11 mouse cellular contexts compared by ENCODE assay signal in genomic region chr2:26485278-26485677, GRCm38 (mm10). TPM values are rescaled to one million over a fixed set of nuclear protein-coding genes. Genes with fewer than 3 reads are reported as not detected.
A peak's percentile ranks its signal among the peaks of the same experiment; 100 is the strongest.
DNase-seq lines count a peak whose midpoint lies in the region; ATAC-seq and TF ChIP-seq lines count a peak whose summit lies in the region.
"Had no signal": no experiment of that assay in that cellular context is flagged by ENCODE, and none has a peak within 500 bp of the region (broad histone marks: within the 10 kb centered on the region; RNA-seq: fewer than 3 reads in every experiment).

No protein-coding gene starts in this region.

- H3K27me3 ChIP-seq in liver, postnatal 0 days (ENCODE audit: insufficient read depth, low read length), result no peaks in the 10 kb centered on the region
- H3K27me3 ChIP-seq in liver, embryonic 11.5 days (replicated peaks; ENCODE audit: control insufficient read depth, insufficient read depth, low read length), result no peaks in the 10 kb centered on the region
- no peaks in the 10 kb centered on the region for H3K27me3 ChIP-seq in forebrain, embryonic 12.5 days
- no peaks in the 10 kb centered on the region for H3K27me3 ChIP-seq in hindbrain, postnatal 0 days (ENCODE audit: insufficient read depth, low read length)
- no peaks in the 10 kb centered on the region for H3K27me3 ChIP-seq in neural tube, embryonic 14.5 days (ENCODE audit: control insufficient read depth, insufficient read depth, low read length)

- no peak overlapping the region for H3K9ac ChIP-seq in liver, postnatal 0 days (replicated peaks)
- no peak overlapping the region for H3K9ac ChIP-seq in liver, embryonic 11.5 days (ENCODE audit: low read depth, low read length)
- peak overlapping the region; percentile 40; the same call in 1 of the 2 replicates for H3K9ac ChIP-seq in forebrain, embryonic 12.5 days
- H3K9ac ChIP-seq in hindbrain, postnatal 0 days (replicated peaks; ENCODE audit: low read length), result no peak overlapping the region
- H3K9ac ChIP-seq in neural tube, embryonic 14.5 days (replicated peaks; ENCODE audit: low read depth, low read length), result no peak overlapping the region

- no peak overlapping the region for H3K4me2 ChIP-seq in liver, postnatal 0 days (ENCODE audit: low read depth, low read length)
- H3K4me2 ChIP-seq in liver, embryonic 11.5 days, result no peak overlapping the region
- H3K4me2 ChIP-seq in forebrain, embryonic 12.5 days, result peak overlapping the region; percentile 46
- H3K4me2 ChIP-seq in hindbrain, postnatal 0 days (ENCODE audit: low read depth, low read length), result peak overlapping the region; percentile 32; the same call in 1 of the 2 replicates
- H3K4me2 ChIP-seq in neural tube, embryonic 14.5 days (ENCODE audit: low read depth, low read length), result 0 out of 2 replicates have a peak overlapping the region, but pooled peaks have one; percentile 35

- H3K4me1 ChIP-seq in liver, postnatal 0 days (ENCODE audit: insufficient read depth), result peaks cover 84% of the 10 kb centered on the region
- H3K4me1 ChIP-seq in liver, embryonic 11.5 days (replicated peaks; ENCODE audit: control insufficient read depth, insufficient read depth, low read length), result peaks cover 54% of the 10 kb centered on the region
- H3K4me1 ChIP-seq in forebrain, embryonic 12.5 days, result peaks cover 82% of the 10 kb centered on the region
- peaks cover 52% of the 10 kb centered on the region for H3K4me1 ChIP-seq in hindbrain, postnatal 0 days (ENCODE audit: insufficient read depth, low read length)
- peaks cover 70% of the 10 kb centered on the region for H3K4me1 ChIP-seq in neural tube, embryonic 14.5 days (ENCODE audit: control insufficient read depth, insufficient read depth, low read length)

- peaks cover 17% of the 10 kb centered on the region for H3K36me3 ChIP-seq in liver, postnatal 0 days (replicated peaks; ENCODE audit: insufficient read depth, low read length)
- H3K36me3 ChIP-seq in liver, embryonic 11.5 days (ENCODE audit: control insufficient read depth, insufficient read depth, low read length), result peaks cover 3% of the 10 kb centered on the region
- H3K36me3 ChIP-seq in forebrain, embryonic 12.5 days (replicated peaks), result peaks cover 51% of the 10 kb centered on the region
- H3K36me3 ChIP-seq in hindbrain, postnatal 0 days (ENCODE audit: insufficient read depth, low read length), result peaks cover 3% of the 10 kb centered on the region; the same call in 1 of the 2 replicates
- peaks cover 3% of the 10 kb centered on the region; the same call in 1 of the 2 replicates for H3K36me3 ChIP-seq in neural tube, embryonic 14.5 days (ENCODE audit: control insufficient read depth, insufficient read depth, low read length)

- 71% methylated on average over 9 of the region's 9 CpGs for WGBS in liver, postnatal 0 days (ENCODE audit: insufficient replicate concordance)
- 84% methylated on average over 9 of the region's 9 CpGs for WGBS in liver, embryonic 11.5 days
- WGBS in forebrain, embryonic 12.5 days, result 23% methylated on average over 9 of the region's 9 CpGs
- 23% methylated on average over 9 of the region's 9 CpGs for WGBS in hindbrain, postnatal 0 days
- WGBS in neural tube, embryonic 14.5 days, result 36% methylated on average over 9 of the region's 9 CpGs

- TF ChIP-seq EP300 in liver, postnatal 0 days (IDR thresholded peaks at IDR 0.05; ENCODE audit: low read depth), result no peak

- H3K27ac ChIP-seq in liver, postnatal 0 days (ENCODE audit: low read depth), result 0 out of 2 replicates have a peak overlapping the region, but pooled peaks have one; percentile 3
- no peak overlapping the region for H3K27ac ChIP-seq in liver, embryonic 11.5 days (ENCODE audit: low read depth, low read length)
- peak overlapping the region; percentile 99 for H3K27ac ChIP-seq in forebrain, embryonic 12.5 days
- H3K27ac ChIP-seq in hindbrain, postnatal 0 days, result peak overlapping the region; percentile 89
- peak overlapping the region; percentile 88 for H3K27ac ChIP-seq in neural tube, embryonic 14.5 days (ENCODE audit: low read depth, low read length)

- TF ChIP-seq CTCF in liver, postnatal 0 days (IDR thresholded peaks at IDR 0.05; ENCODE audit: low read depth), result no peak
- TF ChIP-seq CTCF in hindbrain, postnatal 0 days (IDR thresholded peaks at IDR 0.05; ENCODE audit: low read depth), result no peak

- DNase-seq in liver, postnatal 0 days, result no peak
- DNase-seq in liver, embryonic 11.5 days (ENCODE audit: low spot score), result no peak
- DNase-seq in hindbrain, postnatal 0 days (ENCODE audit: low spot score), result no peak
- no peak for DNase-seq in layer of hippocampus, adult 11-12 months (ENCODE audit: low spot score)
- DNase-seq in urinary bladder, postnatal 36 days (ENCODE audit: low spot score in 2 of 2), result no peak
- DNase-seq: cerebellum, adult 9-11 months; heart, adult 11 months; kidney, adult 11 months had no signal

- H3K4me3 ChIP-seq in liver, postnatal 0 days (ENCODE audit: low read depth, low read length), result no peak overlapping the region
- no peak overlapping the region for H3K4me3 ChIP-seq in liver, embryonic 11.5 days (ENCODE audit: low read depth, low read length)
- peak overlapping the region; percentile 11 for H3K4me3 ChIP-seq in forebrain, embryonic 12.5 days (replicated peaks)
- H3K4me3 ChIP-seq in hindbrain, postnatal 0 days (ENCODE audit: low read length), result no peak overlapping the region
- H3K4me3 ChIP-seq in neural tube, embryonic 14.5 days (ENCODE audit: low read depth, low read length), result no peak overlapping the region
- H3K4me3 ChIP-seq: erythroblast, embryonic 14.5 days had no signal

- ATAC-seq in liver, postnatal 0 days, result no peak
- ATAC-seq in liver, embryonic 11.5 days (replicated peaks; ENCODE audit: low FRiP score), result no peak
- peak; percentile 52 for ATAC-seq in forebrain, embryonic 12.5 days (ENCODE audit: low FRiP score)
- ATAC-seq in hindbrain, postnatal 0 days, result no peak
- ATAC-seq in neural tube, embryonic 14.5 days (ENCODE audit: low read depth), result 0 out of 2 replicates have a peak, but pooled peaks have one; percentile 4

- H3K9me3 ChIP-seq in liver, postnatal 0 days (ENCODE audit: low read length), result no peaks in the 10 kb centered on the region
- H3K9me3 ChIP-seq in liver, embryonic 11.5 days (ENCODE audit: control insufficient read depth, low read length), result no peaks in the 10 kb centered on the region
- H3K9me3 ChIP-seq in forebrain, embryonic 12.5 days, result no peaks in the 10 kb centered on the region
- no peaks in the 10 kb centered on the region for H3K9me3 ChIP-seq in hindbrain, postnatal 0 days (ENCODE audit: low read length)
- H3K9me3 ChIP-seq in neural tube, embryonic 14.5 days (ENCODE audit: control insufficient read depth, low read length), result no peaks in the 10 kb centered on the region

RNA-seq across cellular contexts. Expression of gene Notch1, which starts 31.2 kb away (rescaled TPM):
- 2.0 and 2.1 TPM in 2 replicates for polyA plus RNA-seq in liver, postnatal 0 days (2015; fragmentation: Nextera tagmentation; extraction: Ambion mirVana)
- polyA plus RNA-seq in liver, embryonic 11.5 days (2014; fragmentation: Nextera tagmentation; extraction: Ambion mirVana), result 7.1 and 10.5 TPM in 2 replicates
- 49.5 and 61.8 TPM in 2 replicates for polyA plus RNA-seq in forebrain, embryonic 12.5 days (2016; fragmentation: Nextera tagmentation; extraction: Ambion mirVana)
- total RNA-seq in hindbrain, postnatal 0 days (2014; rRNA removed), result 75.2 and 75.9 TPM in 2 replicates
- 9.2 and 10.0 TPM in 2 replicates for polyA plus RNA-seq in hindbrain, postnatal 0 days (2015; fragmentation: Nextera tagmentation; extraction: Ambion mirVana)
- 20.8 and 26.6 TPM in 2 replicates for polyA plus RNA-seq in neural tube, embryonic 14.5 days (2014; fragmentation: Nextera tagmentation; extraction: Ambion mirVana)

RNA-seq across cellular contexts. Expression of gene Sec16a, which starts 40.3 kb away (rescaled TPM):
- polyA plus RNA-seq in liver, postnatal 0 days (2015; fragmentation: Nextera tagmentation; extraction: Ambion mirVana), result 7.8 and 8.0 TPM in 2 replicates
- polyA plus RNA-seq in liver, embryonic 11.5 days (2014; fragmentation: Nextera tagmentation; extraction: Ambion mirVana), result 33.7 TPM in 2 replicates
- 30.0 and 33.9 TPM in 2 replicates for polyA plus RNA-seq in forebrain, embryonic 12.5 days (2016; fragmentation: Nextera tagmentation; extraction: Ambion mirVana)
- 60.9 and 89.2 TPM in 2 replicates for total RNA-seq in hindbrain, postnatal 0 days (2014; rRNA removed)
- 9.9 and 10.5 TPM in 2 replicates for polyA plus RNA-seq in hindbrain, postnatal 0 days (2015; fragmentation: Nextera tagmentation; extraction: Ambion mirVana)
- 27.2 and 35.2 TPM in 2 replicates for polyA plus RNA-seq in neural tube, embryonic 14.5 days (2014; fragmentation: Nextera tagmentation; extraction: Ambion mirVana)

Comparison
In these comparisons a context has a peak if more than half of its experiments do, and no peak if none do; other contexts are left out.
1. ATAC-seq: peak in forebrain, embryonic 12.5 days (single experiment) and neural tube, embryonic 14.5 days (single experiment); none in liver, postnatal 0 days (single experiment), liver, embryonic 11.5 days (single experiment) and hindbrain, postnatal 0 days (single experiment).
2. H3K4me2 ChIP-seq: peak in forebrain, embryonic 12.5 days (single experiment), hindbrain, postnatal 0 days (single experiment) and neural tube, embryonic 14.5 days (single experiment); none in liver, postnatal 0 days (single experiment) and liver, embryonic 11.5 days (single experiment).